Mouse (Mus musculus) right cerebral cortex, postnatal 14 days (tissue): ENCODE measurements around the gene Rabep1.
"Not testable (repeated sequence)": the region's sequence is repeated elsewhere in the genome, so short reads cannot be mapped to it uniquely, and the experiment has no call there.

Source experiments
- DNase-seq: peaks from one replicate; pipeline ENCODE4 v3.0.0; 2022

The Rabep1 gene

GRCm38 (mm10) chr11:70898182-70898581, 53.6 kb downstream of the Rabep1 start:
- not testable (repeated sequence) for DNase-seq

GRCm38 (mm10) chr11:70906681-70907080, 62.1 kb downstream of the Rabep1 start:
- no peak for DNase-seq

- DNase-seq: no peak
These were observed 66.7 kb downstream of the Rabep1 start for GRCm38 (mm10) chr11:70911323-70911722.

- DNase-seq: no peak
These were observed 67.3 kb downstream of the Rabep1 start for GRCm38 (mm10) chr11:70911920-70912319.

- DNase-seq: no peak
These were observed 73.3 kb downstream of the Rabep1 start for GRCm38 (mm10) chr11:70917896-70918295.

GRCm38 (mm10) chr11:70919524-70919923, 74.9 kb downstream of the Rabep1 start:
- DNase-seq: no peak

- DNase-seq: no peak
These were observed 86.9 kb downstream of the Rabep1 start for GRCm38 (mm10) chr11:70931461-70931860.

- peak; percentile 9 for DNase-seq
These were observed 90.7 kb downstream of the Rabep1 start for GRCm38 (mm10) chr11:70935316-70935715.

GRCm38 (mm10) chr11:70942596-70942995, 98.0 kb downstream of the Rabep1 start:
- DNase-seq: no peak

- peak; percentile 11 for DNase-seq
These were observed 99.1 kb downstream of the Rabep1 start for GRCm38 (mm10) chr11:70943651-70944050.

GRCm38 (mm10) chr11:70944935-70945817, 100.6 kb downstream of the Rabep1 start:
- DNase-seq: no peak

GRCm38 (mm10) chr11:70954711-70955110, 110.1 kb downstream of the Rabep1 start:
- no peak for DNase-seq

GRCm38 (mm10) chr11:70960786-70961554, 116.4 kb downstream of the Rabep1 start:
- no peak for DNase-seq

GRCm38 (mm10) chr11:70964222-70964907, 119.8 kb downstream of the Rabep1 start:
- no peak for DNase-seq

- peak; percentile 50 for DNase-seq
These were observed 124.8 kb downstream of the Rabep1 start for GRCm38 (mm10) chr11:70969271-70969794.

- peak; percentile 91 for DNase-seq
These were observed 125.4 kb downstream of the Rabep1 start, which contains the start of the genes Nup88 and Rpain for GRCm38 (mm10) chr11:70969821-70970559. Gene Nup88, minus strand, starts transcription at chr11:70969973. Gene Rpain, plus strand, starts transcription at chr11:70970213.

- no peak for DNase-seq
These were observed 126.3 kb downstream of the Rabep1 start for GRCm38 (mm10) chr11:70970560-70971540.

- no peak for DNase-seq
These were observed 128.0 kb downstream of the Rabep1 start for GRCm38 (mm10) chr11:70972586-70972985.

- DNase-seq: no peak
These were observed 129.4 kb downstream of the Rabep1 start for GRCm38 (mm10) chr11:70973947-70974346.

GRCm38 (mm10) chr11:70975193-70975592, 130.6 kb downstream of the Rabep1 start:
- DNase-seq: no peak

GRCm38 (mm10) chr11:70977293-70977692, 132.7 kb downstream of the Rabep1 start:
- no peak for DNase-seq
